Mouse (Mus musculus) ES-E14 (cell line): Measurements from ENCODE around the gene Ehbp1.

Experiments used
- CHD2 ChIP-seq: IDR thresholded peaks from 2 replicates; pipeline ENCODE4 v1.6.1; 2014; ENCODE audit warnings: mild to moderate bottlenecking, low read depth, low read length, inconsistent platforms
- MAFK ChIP-seq: IDR thresholded peaks from 2 replicates; pipeline ENCODE4 v1.6.1; 2014; ENCODE audit warnings: mild to moderate bottlenecking, low read depth, low read length, inconsistent platforms; ENCODE audit not compliant: insufficient read depth
- ZC3H11A ChIP-seq: IDR thresholded peaks from 2 replicates; pipeline ENCODE4 v1.6.1; 2012; ENCODE audit warnings: low read depth, mild to moderate bottlenecking, inconsistent platforms, low read length, borderline replicate concordance
- ZNF384 ChIP-seq: IDR thresholded peaks from 2 replicates; pipeline ENCODE4 v1.6.1; 2012; ENCODE audit warnings: low read depth, low read length, inconsistent platforms

GRCm38 (mm10) chr11:22006471-22007087 lies 335.5 kb downstream of the Ehbp1 start:
- no peak for TF ChIP-seq CHD2
- no peak for TF ChIP-seq MAFK
- no peak for TF ChIP-seq ZNF384
- no peak for TF ChIP-seq ZC3H11A
